Mouse (Mus musculus): ENCODE measurements around the gene Pax3.
A peak's percentile ranks its signal among the peaks of the same experiment; 100 is the strongest.

Pax3 gene

DNA sequence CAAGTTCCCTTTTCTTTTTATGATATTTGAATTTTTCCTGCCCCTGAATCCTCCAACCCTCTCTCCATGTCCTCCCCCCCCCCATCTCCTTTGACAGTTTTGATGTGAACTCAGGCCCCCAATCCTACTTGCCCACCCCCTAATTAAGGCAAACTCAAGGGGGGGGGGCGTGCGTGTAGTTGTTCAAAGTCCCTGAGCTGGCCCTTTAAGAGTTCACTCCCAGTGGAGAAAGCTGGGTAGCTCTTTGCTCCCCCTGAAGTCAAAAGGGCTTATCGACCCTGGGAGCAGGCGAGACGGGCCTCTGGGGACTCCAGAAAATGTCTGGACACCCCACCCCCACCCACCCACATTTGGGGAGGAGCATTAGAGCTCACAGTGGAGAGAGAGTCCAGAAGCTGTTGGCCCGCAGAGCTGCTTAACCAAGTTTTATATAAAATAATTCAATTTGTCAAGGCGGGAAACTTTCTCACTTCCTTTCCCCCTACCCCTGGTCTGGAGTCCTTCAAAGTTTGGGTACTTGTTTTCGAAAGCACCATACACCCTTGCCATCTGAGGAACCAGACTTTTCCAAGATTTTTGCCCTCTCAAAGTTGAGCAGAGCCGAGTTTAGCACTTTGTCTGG is 1.5 kb upstream of the Pax3 start:
- DNase-seq (ENCODE audit: low spot score) = no peak

DNA sequence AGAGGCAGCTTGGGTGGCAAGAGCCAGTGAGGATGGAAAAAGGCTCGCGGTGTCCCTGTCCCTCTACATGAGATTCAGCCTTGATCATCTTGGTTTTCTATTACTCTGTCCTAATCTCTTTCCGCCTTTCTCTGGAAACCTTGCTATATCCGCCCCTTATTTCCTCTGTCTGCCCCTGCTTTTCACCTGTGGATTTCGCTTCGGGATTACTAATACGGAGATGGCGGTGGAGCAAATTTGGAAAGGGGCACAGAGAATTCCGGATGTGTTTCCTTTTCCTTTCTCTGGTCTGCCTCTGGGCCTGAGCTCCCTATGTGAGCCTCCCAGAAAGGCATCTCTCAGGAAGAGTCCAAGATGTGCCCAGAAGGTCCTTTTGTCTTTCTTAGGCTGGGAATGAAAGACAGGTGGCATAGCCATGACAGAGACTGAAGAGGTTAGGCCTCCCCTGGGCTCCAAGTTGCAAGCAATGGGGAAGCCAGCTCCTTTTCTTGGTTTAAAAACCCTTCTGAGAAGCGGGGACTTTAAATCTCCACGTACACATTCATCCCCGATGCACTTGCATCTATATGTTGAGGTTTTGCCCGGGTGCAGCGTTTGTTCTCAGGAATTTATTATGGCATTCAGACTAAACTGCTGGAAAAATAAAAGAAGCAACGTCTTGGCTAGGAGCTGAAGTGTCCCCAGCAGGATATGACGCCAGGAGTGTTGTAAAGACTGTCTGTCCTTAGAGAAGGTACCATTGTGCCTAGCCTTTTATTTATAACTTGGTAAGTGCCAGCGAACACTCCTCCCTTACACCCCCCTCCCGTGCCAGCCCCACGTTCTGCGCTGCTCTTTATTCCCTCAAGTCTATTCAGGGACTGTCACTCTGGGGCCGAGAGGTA is 659 bp upstream of the Pax3 start:
- DNase-seq (ENCODE audit: low spot score) = no peak

DNA sequence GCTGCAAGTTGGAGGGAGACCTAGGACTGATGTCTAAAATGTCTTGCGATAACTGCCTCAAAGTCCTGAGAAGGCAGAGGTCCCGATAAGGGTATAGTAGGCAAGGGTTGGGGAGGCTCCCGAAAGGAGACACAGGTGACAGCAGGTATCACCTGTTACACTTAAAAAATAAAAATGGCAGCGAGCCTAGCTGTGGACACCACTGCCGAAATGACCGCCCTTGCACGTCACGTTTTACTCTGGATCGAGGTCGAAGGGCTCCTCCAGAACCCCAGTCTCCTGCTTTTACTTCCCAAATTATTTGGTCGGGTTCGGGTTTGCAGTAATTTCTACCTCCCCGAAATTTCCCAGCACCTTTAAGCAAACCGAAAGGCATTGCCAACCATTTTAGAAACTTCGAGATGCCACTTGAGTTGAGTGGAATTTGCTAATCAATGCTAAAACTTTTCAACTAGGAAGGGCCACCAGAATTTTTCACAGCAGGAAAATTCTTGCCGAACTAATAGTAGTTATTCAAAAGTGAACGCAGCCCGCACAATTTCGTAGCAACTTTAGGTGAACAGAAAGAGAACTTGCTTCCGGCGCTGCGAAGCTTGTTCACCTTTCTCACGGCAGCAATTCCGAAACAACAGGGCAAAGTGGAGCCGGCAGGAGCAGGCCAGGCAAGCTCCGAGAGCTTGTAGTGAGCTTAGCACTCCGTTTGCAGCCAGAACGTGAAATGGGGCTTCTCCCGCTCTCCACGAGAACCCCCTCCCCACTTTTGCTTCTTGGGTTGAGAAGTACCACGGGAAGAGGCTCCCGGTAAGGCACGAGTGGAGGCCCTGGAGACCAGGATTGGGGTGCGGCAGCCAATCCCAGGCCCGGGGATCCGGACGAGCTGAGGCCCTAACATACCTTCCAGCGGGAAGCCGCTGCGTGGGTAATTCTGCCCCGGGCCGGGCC is 892 bp downstream of the Pax3 start:
- DNase-seq (ENCODE audit: low spot score) = no peak

DNA sequence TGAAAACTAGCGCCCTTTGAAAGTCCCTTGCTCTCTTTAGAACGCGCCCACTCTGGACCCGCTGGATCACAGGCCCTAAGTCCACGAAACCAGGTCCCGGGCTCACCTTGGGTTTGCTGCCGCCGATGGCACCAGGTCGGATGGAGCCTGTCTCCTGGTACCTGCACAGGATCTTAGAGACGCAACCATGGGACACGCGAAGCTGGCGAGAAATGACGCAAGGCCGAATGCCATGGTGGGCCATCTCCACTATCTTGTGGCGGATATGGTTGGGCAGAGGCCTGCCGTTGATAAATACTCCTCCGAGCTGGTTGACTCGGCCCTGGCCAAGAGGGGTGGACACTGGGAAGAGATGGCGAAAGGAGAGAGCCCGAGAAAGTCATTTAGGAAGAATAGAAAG is 1.8 kb downstream of the Pax3 start:
- no peak for DNase-seq (ENCODE audit: low spot score)

DNA sequence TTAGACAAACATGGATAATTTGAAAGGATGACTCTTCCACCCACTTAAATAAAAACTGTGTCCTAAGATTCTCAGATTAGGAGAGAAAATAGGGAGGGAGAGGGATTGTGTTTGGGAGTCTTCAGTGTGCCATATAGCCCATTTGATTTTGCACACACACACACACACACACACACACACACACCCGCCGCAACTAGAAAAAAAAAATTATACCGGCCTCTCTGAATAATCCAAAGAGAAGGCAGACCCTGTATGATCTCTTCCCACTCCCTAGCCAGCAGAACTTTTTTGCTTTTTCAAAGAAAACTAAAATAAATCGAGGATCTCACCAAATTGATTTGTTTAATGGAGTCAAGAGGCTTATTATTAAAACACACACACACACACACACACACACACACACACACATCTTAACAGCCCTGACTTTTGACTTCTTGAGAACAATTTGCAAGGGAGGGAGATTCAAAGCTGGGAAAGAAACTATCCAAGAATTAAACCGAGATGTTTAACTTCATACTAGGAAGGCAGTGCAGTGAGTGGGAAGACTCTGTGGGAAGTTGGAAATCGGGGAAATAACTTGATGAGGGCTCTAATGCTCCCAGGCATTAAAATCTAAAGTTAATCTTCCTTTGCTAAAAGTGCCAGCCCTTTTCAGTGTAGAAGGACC is 2.4 kb downstream of the Pax3 start:
- no peak for DNase-seq (ENCODE audit: low spot score)

DNA sequence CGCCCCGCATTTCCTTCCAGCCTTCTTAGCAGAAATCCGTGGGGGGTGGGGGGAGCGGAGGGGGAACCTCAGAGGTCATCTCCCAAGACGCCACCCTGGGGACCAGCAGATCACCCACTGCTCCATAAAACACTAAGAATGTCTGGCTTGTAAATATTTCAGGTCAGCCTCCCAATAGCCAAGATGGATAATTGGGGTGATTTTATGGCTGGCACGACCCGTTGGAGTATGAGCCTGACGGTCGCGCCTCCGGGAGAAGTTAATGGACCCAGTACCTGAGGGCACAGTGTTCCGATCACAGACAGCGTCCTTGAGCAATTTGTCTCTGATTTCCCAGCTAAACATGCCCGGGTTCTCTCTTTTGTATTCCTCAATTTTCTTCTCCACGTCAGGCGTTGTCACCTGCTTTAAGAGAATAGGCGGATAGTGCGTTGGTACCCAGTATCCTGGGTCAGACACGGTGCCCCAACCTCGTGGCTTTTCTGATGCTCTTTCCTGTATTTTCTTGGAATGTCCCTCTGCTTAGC is 3.4 kb downstream of the Pax3 start:
- DNase-seq (ENCODE audit: low spot score) = no peak

DNA sequence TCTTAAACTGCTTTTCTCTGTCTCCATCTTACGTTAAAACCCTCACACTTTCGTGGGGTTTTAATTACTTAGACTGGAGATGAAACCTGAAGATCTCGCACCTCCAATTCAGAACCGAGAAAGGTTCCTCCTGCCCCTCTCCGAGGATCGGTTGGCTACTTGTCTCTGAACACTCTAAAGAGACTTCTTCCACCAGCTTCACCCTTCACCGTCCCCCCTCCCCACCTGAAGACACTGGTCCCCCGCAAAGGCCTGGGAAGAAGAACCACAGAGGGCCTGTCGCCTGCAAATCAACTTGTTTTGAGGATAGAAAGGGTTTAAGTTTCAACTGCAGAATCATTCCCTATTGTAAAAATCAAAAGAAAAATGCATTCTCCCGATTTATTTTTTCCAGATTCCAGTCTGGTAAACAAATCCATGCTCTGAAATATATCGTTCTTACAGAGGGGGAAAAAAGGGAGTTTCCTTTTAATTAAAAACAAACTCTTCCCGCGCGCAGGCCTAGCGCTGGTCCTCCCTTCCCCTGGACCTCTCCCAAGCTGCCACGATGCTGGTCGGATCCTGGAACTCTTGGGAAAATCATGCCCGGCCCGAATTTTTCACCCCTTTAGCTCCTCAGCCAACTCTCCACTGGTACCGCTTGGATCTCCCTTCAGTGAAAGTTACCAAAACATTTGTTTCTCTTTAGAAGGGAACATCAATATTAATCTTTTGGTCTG is 4.0 kb downstream of the Pax3 start:
- DNase-seq (ENCODE audit: low spot score) = no peak

DNA sequence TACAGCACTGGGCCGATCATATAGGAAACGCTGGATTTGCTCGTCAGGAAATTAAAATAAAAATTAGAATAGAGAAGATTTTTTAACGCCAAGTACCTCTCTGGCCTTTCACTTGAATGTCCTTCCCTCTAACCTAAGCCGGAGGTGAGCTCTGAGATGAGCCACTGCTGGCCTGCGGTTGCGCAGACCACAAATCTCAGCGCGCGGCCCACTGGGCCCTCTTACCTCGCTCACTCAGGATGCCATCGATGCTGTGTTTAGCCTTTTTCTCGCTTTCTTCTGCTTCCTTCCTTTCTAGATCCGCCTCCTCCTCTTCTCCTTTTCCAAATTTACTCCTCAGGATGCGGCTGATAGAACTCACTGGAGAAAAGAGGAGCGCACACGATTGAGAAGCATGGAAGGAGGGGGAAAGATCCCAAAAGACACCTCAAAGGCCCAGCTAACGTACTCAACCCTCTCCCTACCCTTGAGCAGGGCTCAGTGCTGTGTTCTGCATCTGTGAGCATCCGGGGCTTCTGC is 4.7 kb downstream of the Pax3 start:
- no peak for DNase-seq (ENCODE audit: low spot score)

DNA sequence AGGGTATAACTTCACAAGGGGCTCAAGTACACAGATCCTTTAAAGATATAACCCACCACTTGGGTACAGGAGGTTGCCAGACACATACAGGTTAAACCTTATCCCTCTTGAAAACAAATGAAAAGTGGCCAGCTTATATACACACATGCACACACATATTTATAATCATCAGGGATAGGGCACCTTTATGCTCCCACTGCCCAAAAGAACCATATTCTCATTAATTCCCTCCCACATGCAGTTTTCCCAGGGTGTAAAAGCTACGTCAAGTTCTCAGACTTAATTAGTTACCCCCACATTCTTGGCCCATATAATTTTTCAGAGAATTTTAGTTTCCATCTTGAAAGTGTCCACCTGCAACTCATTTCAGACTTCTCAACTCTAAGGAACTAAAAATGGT is 5.2 kb downstream of the Pax3 start:
- DNase-seq (ENCODE audit: low spot score) = no peak

DNA sequence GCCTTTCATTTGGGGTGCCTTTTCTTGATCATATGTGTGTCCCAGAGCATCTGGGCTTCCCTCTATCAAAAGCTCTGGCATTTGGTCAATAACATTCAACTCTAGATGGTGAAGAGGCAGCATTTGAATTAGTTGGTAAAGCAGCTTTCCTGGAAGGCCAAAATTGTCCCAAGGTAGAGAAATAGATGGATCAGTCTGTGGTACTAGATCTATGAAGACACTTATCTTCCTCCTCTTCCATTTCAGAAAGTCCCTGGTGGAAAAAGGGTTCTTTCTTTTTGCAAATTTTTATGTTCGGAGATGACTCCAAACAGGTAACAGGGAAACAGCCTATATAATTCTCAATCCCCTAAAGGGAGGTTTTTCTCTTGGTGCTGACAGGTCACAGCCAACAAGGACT is 5.6 kb downstream of the Pax3 start:
- DNase-seq (ENCODE audit: low spot score) = no peak

DNA sequence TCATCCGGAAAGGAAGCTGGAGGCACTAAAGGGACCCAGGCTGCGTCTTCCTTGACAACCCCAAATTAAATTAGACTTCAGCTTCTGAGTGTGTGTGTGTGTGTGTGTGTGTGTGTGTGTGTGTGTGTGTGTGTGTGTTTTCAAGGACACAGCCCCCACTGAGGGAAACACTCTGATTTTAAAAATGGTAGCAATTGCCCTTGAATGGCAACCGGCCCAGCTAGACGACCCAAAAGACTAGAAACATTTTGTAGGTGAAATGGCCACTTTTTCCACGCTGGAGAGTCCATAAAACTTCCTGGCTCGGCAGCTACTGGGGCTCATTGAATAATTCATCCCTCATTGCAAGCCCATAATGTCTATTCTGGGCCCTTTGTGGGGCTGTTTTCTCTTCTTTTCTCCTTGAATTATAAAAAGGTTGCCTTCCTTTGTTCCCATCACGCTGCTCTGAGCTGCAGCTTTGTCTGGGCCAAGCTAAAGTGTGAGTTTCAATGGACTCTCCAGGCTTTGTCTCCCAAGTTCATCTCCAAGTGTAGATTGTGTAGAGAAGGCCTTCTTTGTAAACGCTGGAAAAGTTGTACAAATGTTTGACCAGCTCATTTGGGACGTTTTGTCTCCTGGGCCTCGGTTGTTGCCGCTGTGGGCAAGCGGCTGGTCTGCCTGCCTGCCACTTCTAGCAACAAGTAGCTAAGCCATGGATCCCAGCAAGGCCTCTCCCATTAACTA is 6.4 kb downstream of the Pax3 start:
- no peak for DNase-seq (ENCODE audit: low spot score)

DNA sequence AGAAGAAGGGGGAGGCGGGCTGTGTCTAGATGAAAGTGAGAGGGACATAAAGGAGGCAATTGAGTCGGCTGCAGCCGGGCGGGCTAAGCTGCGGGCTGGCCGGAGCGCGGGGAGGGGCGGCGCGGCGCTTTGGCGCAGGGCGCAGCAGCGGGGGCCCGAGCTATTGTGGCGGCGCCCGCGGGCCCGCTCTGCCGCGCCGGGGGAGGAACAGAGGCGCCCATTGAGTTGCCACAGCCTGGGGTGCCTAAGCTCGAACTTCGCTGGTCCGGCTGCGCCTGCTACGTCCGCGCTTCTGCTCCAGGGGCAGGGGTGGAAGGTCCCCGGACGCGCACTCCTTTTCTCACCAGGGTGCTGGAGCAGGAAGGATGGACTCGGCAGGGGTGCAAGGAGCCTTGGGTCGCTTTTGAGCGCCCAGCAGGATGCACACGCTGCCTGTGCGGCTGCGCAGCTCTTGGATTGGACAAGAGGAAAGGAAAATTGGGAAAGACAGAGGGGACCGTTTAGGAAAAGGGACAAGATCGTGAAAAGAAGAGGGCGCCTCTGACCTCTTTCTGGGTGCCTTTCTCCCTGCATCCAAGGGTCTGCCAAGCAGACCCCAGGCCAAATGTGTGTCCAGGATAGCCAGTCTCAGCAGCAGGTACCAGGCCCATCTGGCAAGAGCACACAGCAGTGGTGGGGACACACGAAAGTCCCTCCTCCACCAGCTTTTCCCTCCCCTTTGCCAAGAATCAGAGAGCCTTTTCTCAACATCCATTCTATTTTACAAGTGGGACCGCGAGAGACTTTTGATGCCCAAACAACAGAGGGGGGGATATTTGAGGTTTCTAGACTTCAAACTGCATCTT is 7.2 kb downstream of the Pax3 start:
- no peak for DNase-seq (ENCODE audit: low spot score)

DNA sequence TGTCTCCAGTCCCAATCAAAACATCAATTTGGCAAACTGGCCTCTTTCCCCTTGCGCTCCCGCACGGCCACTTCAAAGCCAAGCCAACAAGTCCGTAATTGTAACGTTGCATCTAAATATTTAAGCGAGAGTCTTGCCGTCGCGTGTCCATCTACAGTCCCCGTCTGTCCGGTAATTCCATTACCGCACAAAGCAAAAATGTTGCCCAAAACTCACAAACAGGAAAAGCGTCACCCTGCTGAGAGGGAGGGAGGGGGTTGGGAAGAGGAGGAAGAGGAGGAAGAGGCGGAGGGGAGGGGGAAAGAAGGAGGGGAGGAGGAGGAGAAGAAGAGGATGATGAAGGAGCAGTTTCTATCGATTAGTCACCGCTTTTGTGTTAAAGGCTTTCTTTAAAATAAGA is 7.9 kb downstream of the Pax3 start:
- DNase-seq (ENCODE audit: low spot score) = no peak

DNA sequence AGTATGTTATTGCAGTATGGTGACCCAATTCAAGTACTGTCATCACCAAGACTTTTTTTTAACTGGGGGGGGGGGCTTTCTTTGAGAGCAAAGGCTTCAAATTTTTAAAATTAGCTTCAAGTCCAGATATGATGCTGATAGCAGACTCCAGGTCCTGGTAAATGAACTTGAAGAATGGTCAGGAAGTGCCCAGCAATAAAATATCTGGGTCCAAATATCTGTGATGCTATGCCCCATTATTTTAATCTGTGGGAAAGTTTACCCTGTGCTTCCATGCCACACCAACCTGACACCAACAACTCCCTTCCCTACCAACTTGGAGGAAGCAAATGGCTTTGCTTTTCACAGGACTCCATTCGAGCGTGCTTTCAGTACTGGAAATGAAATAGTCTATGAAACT is 8.6 kb downstream of the Pax3 start:
- no peak for DNase-seq (ENCODE audit: low spot score)

DNA sequence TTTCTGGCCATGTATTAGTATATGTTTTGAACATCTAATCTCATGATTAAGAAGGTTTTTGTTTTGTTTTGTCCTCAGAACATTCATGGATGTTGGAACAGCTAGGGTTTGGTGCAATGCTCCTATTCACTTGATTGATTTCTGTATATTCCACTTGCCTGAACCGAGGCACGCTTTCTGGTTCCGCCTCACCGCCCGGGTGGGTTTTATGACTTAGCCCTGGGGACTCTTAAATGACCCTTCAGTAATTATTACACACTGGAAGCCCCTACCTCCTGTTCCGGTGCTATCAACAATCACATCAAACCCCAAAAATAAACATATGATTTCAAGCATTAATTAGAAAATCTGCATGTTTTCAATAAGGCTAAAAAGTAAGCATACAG is 9.2 kb downstream of the Pax3 start:
- DNase-seq (ENCODE audit: low spot score) = no peak

DNA sequence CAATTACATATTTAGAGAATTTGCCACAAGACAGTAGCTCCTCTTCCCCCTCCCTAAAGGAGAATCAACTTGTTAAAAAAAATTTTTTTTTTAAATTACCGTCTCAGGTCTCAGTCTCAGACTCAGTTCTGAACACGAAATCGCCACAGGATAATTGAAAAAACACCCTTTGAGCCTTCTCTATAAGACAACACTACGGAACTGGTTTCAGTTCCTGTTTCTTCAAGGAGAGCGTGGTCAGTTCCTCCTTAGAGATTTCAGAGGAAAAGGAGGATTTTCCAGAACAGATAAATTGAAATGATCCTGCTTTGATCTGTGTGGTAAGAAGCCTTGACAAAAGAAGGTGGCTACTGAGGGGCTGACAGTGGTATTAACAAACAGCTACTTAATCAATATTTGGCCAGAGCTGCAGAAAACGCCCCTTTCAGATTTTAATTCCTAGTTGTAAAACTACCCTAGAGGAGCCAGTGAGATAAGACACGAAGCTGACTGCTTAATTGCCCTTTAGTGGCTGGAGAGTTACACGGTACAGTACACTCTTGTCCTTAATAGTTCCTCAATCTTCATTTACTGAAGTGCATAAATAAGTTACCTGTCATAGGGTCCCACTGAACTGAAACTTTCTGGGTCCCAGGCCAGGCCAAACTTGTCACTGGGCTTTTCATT is 9.7 kb downstream of the Pax3 start:
- no peak for DNase-seq (ENCODE audit: low spot score)

DNA sequence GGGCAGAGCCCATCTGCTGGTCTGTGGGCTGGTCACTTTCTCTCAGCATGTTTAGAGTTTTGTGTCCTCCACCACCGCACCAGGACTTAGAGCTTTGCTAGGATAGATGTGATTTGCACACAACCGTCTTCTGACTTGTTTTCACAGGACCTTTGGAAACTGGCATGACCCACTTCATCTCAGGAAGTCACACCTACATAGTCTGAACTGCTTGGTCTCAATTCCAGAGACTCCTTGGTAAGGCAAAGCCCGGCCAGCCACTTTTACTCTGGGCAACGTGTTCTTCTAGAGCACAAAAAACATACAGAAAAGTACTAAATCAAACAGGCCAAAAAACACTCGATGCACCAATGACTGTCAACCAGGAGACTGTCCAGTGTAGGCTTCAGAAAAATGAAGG is 14.0 kb downstream of the Pax3 start:
- DNase-seq (ENCODE audit: low spot score) = no peak

DNA sequence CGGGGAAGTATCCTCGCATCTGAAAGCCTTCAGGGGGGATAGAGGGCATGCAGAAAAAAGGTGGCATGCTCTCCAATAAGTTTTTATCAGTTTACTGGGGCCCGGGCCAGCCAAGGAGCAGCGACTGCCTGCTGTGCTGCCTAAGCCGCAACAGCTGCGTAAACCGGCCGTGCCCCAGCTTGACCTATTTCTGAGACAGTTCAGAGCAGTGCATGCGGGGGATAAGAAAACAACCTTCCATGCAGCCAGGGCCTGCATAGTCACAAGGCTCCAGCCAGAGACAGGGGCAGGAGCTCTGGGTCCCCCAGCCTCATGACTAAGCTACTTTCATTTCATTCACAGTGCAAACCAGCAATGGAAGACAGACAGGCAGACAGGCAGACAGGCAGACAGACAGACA is 15.1 kb downstream of the Pax3 start:
- no peak for DNase-seq (ENCODE audit: low spot score)

DNA sequence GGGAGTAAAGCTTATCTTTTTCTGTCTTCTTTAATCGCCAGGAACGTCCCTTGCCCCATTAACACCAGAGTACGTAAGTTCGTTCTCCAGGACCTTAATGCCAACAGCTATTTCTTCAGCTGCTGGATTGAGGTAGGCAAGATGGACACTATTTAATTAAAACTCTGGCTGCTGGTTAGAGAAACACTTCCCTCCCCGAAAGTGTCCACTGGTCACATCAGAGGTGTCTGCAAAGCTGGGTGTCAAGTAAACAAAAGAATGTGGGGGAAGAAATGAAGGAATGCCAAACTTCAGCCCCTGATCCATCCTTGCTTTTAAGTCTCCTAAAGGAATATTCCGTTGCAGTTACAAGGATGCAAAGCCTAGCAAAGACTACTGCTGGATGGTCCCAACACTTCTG is 24.6 kb downstream of the Pax3 start:
- peak; percentile 14 for DNase-seq (ENCODE audit: low spot score)
